Mouse (Mus musculus) heart, adult 18-20 months (tissue): ENCODE measurements around the gene Ston2. TPM values are rescaled to one million over a fixed set of nuclear protein-coding genes. Genes with fewer than 3 reads are reported as not detected.

Experiments used
- DNase-seq, 2 experiments: peaks; one replicate each; pipeline ENCODE4 v3.0.0; 2021 to 2022; ENCODE audit warnings: mixed read lengths in 1 of 2
- long read RNA-seq, 2 experiments: library from polyadenylated mRNA; stranded (forward); transcript quantifications; one replicate each; pipeline ENCODE4 v2.0.0; 2021
- total RNA-seq, 2 experiments: library from RNA; stranded (reverse); gene quantifications; 2 replicates each; pipeline ENCODE4 v1.2.3; 2021

Ston2 gene
- 1 to 10 TPM; 4.7 to 5.9 TPM for total RNA-seq
- long read RNA-seq, experiment 1, partial matches to known transcripts = 0 of 2 reads
- long read RNA-seq, experiment 1, other reads (novel, unspliced or antisense) = 2 of 2 reads
- long read RNA-seq, experiment 2 = 0 reads

- no peak for DNase-seq
These were observed at the start of gene Ston2 for GRCm38 (mm10) chr12:91787959-91788437. Gene Ston2, minus strand, starts transcription at chr12:91788387.

DNA sequence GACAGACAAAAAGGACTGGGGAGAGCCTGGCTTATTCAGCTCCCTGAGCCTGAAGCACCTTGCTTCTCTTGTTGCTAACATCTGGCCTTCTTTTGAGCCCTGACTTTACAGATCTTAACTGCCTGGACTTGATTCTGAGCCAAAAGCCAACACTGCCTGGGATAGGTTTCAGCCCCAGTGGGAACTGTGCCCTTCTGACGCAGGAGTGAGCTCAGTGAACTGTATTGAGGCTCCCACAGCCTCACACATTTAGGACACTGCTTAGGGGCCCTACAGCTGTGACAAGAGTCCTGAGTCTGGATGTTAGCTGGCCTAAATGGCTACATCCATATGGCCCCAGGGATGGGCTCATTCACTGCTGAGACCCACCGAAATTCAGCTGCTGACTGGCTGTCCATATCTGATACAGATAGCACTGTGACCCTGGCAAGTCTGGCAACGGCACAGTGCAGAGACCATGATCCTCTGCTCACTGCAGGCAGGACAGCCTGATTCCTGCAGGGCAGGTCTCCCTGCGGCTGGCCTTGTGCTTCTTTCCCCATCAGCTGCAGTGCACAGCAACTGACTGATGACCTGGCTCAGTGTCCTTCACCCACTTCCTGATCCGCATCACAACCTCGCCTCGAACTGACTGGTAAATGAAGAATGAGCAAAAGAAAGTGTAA lies 49.3 kb upstream of the Ston2 start:
- DNase-seq = no peak

DNA sequence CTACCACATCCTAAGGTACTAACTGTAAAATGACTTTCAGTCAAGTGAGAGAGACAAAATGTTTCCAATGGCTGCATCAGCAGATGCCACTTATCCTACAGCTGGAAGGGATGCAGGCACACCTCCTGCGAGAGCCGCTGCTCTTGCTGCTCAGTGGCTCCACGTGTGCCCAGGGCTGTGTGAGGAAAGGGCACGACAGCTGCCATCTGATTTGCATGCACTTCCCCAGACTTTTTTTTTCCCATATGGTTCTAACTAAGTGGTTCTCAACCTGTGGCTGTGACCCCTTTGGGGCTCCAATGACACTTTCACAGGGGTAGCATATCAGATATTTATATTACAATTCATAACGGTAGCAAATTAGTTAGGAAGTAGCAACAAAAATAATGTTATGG lies 45.7 kb upstream of the Ston2 start:
- DNase-seq = no peak

DNA sequence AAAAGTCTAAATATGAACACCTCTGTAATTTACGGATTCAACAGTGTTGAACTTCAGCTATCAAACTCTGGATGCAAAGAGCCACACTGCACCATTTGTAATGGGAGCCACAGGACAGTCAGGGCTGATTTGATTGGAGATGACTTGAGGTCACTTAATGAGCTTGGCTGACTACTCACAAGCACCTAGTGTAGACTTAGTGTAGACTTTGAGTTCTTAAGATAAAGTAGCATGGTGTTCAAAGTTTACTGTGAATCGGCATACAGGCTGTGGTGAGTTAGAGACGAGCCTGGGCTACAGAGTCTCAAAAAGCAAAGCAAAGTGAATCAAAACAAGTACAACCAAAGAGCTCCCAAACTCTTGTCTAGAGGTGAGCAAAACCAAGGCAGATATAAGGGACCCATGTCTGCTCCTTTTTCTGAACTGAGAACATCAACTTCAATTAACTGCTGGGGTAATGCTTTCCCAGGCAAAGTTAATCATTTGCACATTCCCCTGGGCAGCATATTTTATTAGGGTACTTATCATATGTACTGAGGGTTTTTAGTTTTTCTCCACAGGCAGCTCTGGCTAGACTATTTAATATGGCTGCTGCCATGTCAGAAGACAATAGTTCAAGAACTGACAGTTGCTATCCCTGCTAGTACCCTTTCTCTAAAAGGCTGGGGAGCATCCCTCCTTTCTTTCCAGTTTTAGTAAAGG lies 45.2 kb upstream of the Ston2 start:
- no peak for DNase-seq

GRCm38 (mm10) chr12:91831410-91831809 lies 43.2 kb upstream of the Ston2 start:
- no peak for DNase-seq

- no peak for DNase-seq
These were observed 32.3 kb upstream of the Ston2 start for GRCm38 (mm10) chr12:91820461-91820860.

DNA sequence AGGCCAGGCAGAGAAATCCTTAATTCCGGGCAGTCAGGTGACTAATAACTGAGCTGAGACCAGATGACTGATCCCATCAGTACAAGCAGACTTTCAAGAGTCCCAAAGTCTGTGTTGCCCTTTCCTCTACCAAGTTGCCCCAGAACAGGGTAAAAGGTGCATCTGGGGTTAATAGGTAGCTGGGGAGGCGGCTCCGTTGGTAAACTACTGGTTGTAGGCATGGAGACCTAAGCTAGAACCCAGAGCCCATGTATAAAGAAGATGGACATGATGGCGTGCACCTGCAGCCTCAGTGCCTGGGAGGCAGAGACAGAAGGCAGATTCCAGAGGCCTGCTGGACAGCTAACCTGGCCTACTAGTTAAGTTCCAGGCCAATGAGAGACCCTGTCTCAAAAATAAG lies 30.5 kb upstream of the Ston2 start:
- no peak for DNase-seq

GRCm38 (mm10) chr12:91815990-91816389 lies 27.8 kb upstream of the Ston2 start:
- peak; percentile 42 to 74 for DNase-seq

DNA sequence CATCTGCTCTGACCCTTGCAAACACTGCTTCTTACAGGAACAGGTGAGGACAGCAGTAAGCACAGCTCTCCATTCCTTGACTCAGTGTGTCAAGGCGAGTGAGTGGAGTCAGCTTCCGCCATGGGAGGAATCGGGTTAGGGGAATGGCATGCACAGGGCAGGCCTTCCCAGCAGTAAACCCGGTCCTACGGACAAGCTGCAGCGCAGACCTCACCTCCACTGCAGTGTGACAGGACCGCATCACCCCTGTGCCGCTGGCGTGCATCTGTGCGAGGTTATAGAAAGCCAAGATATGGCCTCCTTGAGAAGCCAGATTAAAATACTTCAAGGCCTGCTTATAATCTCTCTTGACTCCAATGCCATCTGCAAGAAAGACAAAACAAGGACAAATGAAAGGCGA lies 27.4 kb upstream of the Ston2 start:
- DNase-seq = no peak

GRCm38 (mm10) chr12:91808911-91809310 lies 20.7 kb upstream of the Ston2 start:
- DNase-seq = no peak

DNA sequence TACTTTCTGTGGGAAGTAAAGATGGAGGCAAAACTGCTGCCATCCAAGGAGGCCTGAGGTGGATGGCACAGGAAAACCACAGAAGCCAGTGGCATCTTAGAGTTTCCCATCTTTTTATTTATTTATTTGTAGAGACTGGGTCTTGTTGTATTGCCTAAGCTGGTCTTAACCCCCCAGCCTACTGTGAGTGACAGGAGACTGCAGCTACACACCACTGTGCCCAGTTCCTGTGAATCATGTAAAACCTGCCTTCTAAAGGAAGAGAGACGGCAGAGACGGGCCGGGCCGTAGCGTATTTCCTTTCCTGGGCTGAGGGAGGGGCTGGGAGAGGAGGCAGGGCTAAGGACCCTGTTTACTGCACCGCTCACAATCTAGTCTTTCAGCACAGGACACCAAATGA lies 19.6 kb upstream of the Ston2 start:
- no peak for DNase-seq

DNA sequence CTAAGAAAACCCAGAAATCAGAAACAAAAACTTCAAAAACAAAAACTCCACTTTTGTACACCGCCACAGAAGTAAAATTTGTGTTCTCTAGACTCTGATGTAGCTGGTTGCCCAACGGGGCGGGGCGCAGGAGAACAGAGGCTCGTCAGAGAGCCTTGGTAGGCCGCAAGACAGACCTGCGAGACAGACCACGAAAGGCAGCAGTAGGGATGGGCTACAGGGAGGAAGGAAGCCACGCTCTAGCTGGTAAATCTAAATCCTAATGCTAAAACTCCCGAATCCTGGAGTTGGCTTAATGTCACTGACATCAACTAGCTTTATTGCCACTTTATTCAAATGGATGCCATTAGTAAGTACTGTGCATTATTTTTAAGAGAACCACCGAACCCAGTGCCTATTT lies 18.9 kb upstream of the Ston2 start:
- DNase-seq = no peak

GRCm38 (mm10) chr12:91804262-91804661 lies 16.1 kb upstream of the Ston2 start:
- no peak for DNase-seq

- no peak for DNase-seq
These were observed 15.2 kb upstream of the Ston2 start for GRCm38 (mm10) chr12:91803207-91803932.

DNA sequence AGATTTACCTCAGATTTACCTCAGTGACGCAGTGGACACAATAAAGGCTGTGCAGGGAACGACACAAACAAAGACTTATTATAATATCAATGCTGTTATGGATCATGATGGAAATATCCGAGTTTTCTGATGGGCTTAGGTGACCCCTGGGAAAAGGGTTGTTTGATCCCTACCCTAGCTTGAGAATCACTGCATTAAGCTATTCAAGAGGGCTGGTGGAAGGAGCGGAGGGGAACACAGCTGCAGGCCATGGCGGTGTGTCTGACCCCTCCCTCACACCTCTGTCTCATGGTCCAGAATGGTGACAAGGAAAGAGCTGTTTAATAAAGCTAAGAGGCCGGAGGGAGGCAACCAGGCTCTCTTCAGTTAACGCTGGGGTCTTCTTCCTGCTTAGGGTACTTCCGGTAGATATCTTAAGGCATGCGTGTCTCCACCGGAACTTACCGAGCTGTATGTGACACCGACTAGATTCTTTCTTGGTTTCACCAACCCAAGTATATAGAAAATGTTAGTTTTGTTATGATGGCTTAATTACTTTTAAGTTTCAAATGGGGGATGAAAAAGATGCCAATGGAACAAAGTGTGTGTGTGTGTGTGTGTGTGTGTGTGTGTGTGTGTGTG lies 14.5 kb upstream of the Ston2 start:
- DNase-seq = no peak

GRCm38 (mm10) chr12:91800861-91801385 lies 12.7 kb upstream of the Ston2 start:
- no peak for DNase-seq

DNA sequence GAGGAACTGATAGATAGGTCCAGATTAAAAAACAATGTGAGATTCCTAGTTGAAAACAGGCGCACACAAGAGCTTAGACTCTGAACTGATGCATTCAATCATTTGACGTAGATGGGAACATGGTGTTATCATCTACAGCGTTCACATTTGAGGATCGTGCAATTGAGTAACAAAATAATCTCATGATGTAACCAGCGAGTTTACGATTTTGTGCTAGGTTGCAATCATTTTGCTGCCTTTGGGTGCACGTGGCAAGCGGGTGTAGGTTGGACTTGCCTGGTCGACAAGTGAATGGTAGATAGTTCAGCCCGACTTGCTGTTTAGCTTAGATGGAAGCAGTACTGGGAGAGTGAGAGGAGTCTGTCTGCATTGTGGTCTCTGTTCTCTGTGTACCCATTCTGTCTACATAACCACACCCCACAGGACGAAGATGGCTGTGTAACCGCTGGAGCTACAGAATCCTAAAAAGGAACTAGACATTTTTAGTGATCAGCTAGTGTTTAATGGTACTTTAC lies 11.7 kb upstream of the Ston2 start:
- DNase-seq = no peak

DNA sequence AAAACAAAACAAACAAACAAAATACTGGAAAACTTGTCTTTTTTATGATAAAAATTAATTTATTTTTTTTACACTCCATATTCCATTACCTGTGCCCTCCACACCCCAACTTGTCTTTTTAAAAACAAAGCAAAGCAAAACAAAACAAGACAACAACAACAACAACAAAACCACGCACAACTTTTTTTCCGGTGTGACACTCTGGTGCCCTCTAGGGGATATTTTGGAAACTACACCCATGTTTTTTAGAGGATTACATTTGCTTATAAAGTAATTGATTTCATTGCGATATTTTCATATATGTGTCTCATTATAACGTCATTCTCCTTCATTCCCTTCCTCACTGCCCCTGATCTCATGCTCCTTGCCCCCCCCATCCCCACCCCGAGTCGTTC lies 11.2 kb upstream of the Ston2 start:
- peak in 1 of 2 experiments; percentile 59 for DNase-seq

DNA sequence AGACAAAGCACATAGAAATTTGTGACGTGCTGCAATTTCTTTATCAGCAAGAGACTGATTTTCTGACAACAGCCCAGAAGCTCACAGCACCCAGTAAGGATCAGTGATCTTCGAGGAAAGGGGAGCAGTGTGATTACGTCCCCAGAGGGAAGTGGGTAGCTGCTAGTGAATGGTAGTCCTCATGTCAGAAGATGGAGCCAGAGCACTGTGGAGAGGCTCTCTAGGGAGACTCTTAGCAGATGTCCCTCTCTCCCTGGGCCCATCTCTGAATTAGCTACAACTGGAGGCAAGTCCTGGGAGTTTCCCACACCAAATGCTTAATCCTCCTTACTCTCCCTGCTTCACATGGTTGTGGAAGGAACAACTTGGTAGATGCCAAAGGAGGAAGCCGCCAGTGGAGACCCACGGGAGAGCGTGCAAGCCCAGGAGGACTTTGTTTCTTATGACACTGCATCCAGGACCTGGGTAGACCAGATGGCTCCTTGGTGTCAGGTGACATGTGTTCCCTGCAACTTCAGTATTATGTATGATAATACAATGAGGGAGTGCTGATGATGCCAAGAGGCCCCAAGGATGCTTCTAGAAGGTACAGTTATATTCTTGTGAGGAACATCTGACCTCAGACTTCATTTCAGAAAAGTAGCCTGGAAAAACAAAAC lies 10.7 kb upstream of the Ston2 start:
- DNase-seq = no peak

GRCm38 (mm10) chr12:91796774-91797173 lies 8.6 kb upstream of the Ston2 start:
- no peak for DNase-seq

DNA sequence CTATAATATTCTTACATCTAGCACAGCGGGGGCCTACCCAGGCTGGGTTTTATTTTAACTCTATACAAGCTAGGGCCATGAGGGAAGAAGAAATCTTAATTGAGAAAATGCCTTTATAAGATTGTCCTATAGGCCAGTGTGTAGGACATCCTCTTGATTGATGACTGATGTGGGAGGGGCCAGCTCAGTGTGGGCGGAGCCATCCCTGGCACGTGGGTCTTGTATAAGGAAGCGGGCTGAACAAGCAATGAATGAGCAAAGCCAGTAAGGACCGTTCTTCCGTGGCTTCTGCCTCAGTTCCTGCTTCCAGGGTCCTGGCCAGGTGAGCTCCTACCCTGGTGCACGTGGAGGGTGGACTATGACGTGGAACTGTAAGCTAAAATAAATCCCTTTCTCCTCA lies 5.1 kb upstream of the Ston2 start:
- DNase-seq = no peak

DNA sequence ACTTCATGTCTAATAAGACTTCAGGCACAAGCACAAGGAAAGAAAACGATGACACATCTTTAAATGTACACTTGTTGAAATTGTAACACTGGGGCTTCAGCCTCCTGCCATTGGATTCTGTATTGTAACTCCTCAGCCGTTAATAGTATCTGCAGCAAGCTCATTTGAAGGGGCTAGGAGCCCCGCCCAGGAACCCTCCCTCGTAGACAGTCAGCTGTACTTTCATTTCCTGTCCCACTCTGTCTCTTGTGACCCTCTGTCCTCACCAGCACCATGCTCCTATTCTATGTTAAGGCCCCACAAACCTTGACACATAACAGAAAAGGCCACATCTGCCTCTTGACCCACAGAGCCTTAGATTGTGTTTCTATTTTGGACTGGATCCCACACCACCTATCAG lies 3.6 kb upstream of the Ston2 start:
- DNase-seq = no peak
